Mouse (Mus musculus): Measurements from ENCODE around the gene Tpra1. TPM values are rescaled to one million over a fixed set of nuclear protein-coding genes. Genes with fewer than 3 reads are reported as not detected.
A peak's percentile ranks its signal among the peaks of the same experiment; 100 is the strongest.

Gene Tpra1
- polyA plus RNA-seq, 1 experiment from 2014 or later: 57.2 TPM

- no peak overlapping the region for H3K9ac ChIP-seq (ENCODE audit: low read depth, low read length)
- no peak for ATAC-seq (ENCODE audit: low FRiP score, low TSS enrichment)
- peak overlapping the region; percentile 57 for H3K4me2 ChIP-seq (replicated peaks; ENCODE audit: low read depth, low read length)
- H3K9me3 ChIP-seq (ENCODE audit: control insufficient read depth, low read length): no peaks in the 10 kb centered on the region
- peaks cover 22% of the 10 kb centered on the region for H3K4me1 ChIP-seq (ENCODE audit: control insufficient read depth, insufficient read depth, low read length)
- no peaks in the 10 kb centered on the region for H3K27me3 ChIP-seq (ENCODE audit: control insufficient read depth, insufficient read depth, low read length)
- peaks cover 32% of the 10 kb centered on the region for H3K36me3 ChIP-seq (ENCODE audit: control insufficient read depth, insufficient read depth, low read length)
- no peak overlapping the region; the same call in 1 of the 2 replicates for H3K27ac ChIP-seq (ENCODE audit: low read depth, low read length)
- peak overlapping the region; percentile 58; the same call in 1 of the 2 replicates for H3K4me3 ChIP-seq (ENCODE audit: low read length)
- 60% methylated on average over 4 of the region's 4 CpGs for WGBS
Measured at GRCm38 (mm10) chr6:88899086-88899485, 3.0 kb upstream of the Tpra1 start.

- Histone ChIP-seq H3K9ac (ENCODE audit: low read depth, low read length) (no peak overlapping the region), H3K36me3 (ENCODE audit: control insufficient read depth, insufficient read depth, low read length) (peaks cover 27% of the 10 kb centered on the region), H3K27me3 (ENCODE audit: control insufficient read depth, insufficient read depth, low read length) (no peaks in the 10 kb centered on the region), H3K4me2 (replicated peaks; ENCODE audit: low read depth, low read length) (no peak overlapping the region), H3K4me3 (ENCODE audit: low read length) (no peak overlapping the region), H3K4me1 (ENCODE audit: control insufficient read depth, insufficient read depth, low read length) (peaks cover 24% of the 10 kb centered on the region), H3K27ac (ENCODE audit: low read depth, low read length) (no peak overlapping the region), H3K9me3 (ENCODE audit: control insufficient read depth, low read length) (no peaks in the 10 kb centered on the region)
- ATAC-seq (ENCODE audit: low FRiP score, low TSS enrichment): no peak
- 87% methylated on average over 2 of the region's 2 CpGs for WGBS
Measured at GRCm38 (mm10) chr6:88899628-88900027, 2.4 kb upstream of the Tpra1 start.

GRCm38 (mm10) chr6:88901471-88901870 is 580 bp upstream of the Tpra1 start:
- ATAC-seq (ENCODE audit: low FRiP score, low TSS enrichment): peak; percentile 3; the same call in 1 of the 2 replicates
- H3K4me1 ChIP-seq (ENCODE audit: control insufficient read depth, insufficient read depth, low read length): peaks cover 28% of the 10 kb centered on the region

GRCm38 (mm10) chr6:88903708-88904107 is 1.7 kb downstream of the Tpra1 start:
- Histone ChIP-seq H3K4me3 (ENCODE audit: low read length) (peak overlapping the region; percentile 82; the same call in 1 of the 2 replicates), H3K9ac (ENCODE audit: low read depth, low read length) (peak overlapping the region; percentile 86), H3K27me3 (ENCODE audit: control insufficient read depth, insufficient read depth, low read length) (no peaks in the 10 kb centered on the region), H3K27ac (ENCODE audit: low read depth, low read length) (no peak overlapping the region), H3K9me3 (ENCODE audit: control insufficient read depth, low read length) (no peaks in the 10 kb centered on the region), H3K4me2 (replicated peaks; ENCODE audit: low read depth, low read length) (peak overlapping the region; percentile 75), H3K4me1 (ENCODE audit: control insufficient read depth, insufficient read depth, low read length) (peaks cover 21% of the 10 kb centered on the region), H3K36me3 (ENCODE audit: control insufficient read depth, insufficient read depth, low read length) (peaks cover 2% of the 10 kb centered on the region; the same call in 1 of the 2 replicates)
- ATAC-seq (ENCODE audit: low FRiP score, low TSS enrichment): no peak
- WGBS: 70% methylated on average over 5 of the region's 5 CpGs

More at GRCm38 (mm10) chr6:88901471-88901870, 580 bp upstream of the Tpra1 start:
- Histone ChIP-seq H3K4me3 (ENCODE audit: low read length) (peak overlapping the region; percentile 82), H3K9ac (ENCODE audit: low read depth, low read length) (peak overlapping the region; percentile 50), H3K27ac (ENCODE audit: low read depth, low read length) (peak overlapping the region; percentile 93; the same call in 1 of the 2 replicates), H3K27me3 (ENCODE audit: control insufficient read depth, insufficient read depth, low read length) (no peaks in the 10 kb centered on the region), H3K4me2 (replicated peaks; ENCODE audit: low read depth, low read length) (peak overlapping the region; percentile 86), H3K36me3 (ENCODE audit: control insufficient read depth, insufficient read depth, low read length) (peaks cover 8% of the 10 kb centered on the region; the same call in 1 of the 2 replicates), H3K9me3 (ENCODE audit: control insufficient read depth, low read length) (no peaks in the 10 kb centered on the region)
- 3% methylated on average over 5 of the region's 5 CpGs for WGBS

- WGBS: 85% methylated on average over 4 of the region's 4 CpGs
- Histone ChIP-seq H3K9ac (ENCODE audit: low read depth, low read length) (no peak overlapping the region), H3K27me3 (ENCODE audit: control insufficient read depth, insufficient read depth, low read length) (no peaks in the 10 kb centered on the region), H3K36me3 (ENCODE audit: control insufficient read depth, insufficient read depth, low read length) (peaks cover 4% of the 10 kb centered on the region; the same call in 1 of the 2 replicates), H3K4me3 (ENCODE audit: low read length) (no peak overlapping the region), H3K9me3 (ENCODE audit: control insufficient read depth, low read length) (no peaks in the 10 kb centered on the region), H3K4me2 (replicated peaks; ENCODE audit: low read depth, low read length) (no peak overlapping the region), H3K4me1 (ENCODE audit: control insufficient read depth, insufficient read depth, low read length) (peaks cover 21% of the 10 kb centered on the region), H3K27ac (ENCODE audit: low read depth, low read length) (no peak overlapping the region)
- no peak for ATAC-seq (ENCODE audit: low FRiP score, low TSS enrichment)
Measured at GRCm38 (mm10) chr6:88904456-88904974, 2.5 kb downstream of the Tpra1 start.

GRCm38 (mm10) chr6:88905042-88905441 is 3.0 kb downstream of the Tpra1 start:
- Histone ChIP-seq H3K4me2 (replicated peaks; ENCODE audit: low read depth, low read length) (no peak overlapping the region), H3K9ac (ENCODE audit: low read depth, low read length) (no peak overlapping the region), H3K4me1 (ENCODE audit: control insufficient read depth, insufficient read depth, low read length) (peaks cover 21% of the 10 kb centered on the region), H3K27me3 (ENCODE audit: control insufficient read depth, insufficient read depth, low read length) (no peaks in the 10 kb centered on the region), H3K4me3 (ENCODE audit: low read length) (no peak overlapping the region), H3K9me3 (ENCODE audit: control insufficient read depth, low read length) (no peaks in the 10 kb centered on the region), H3K27ac (ENCODE audit: low read depth, low read length) (no peak overlapping the region), H3K36me3 (ENCODE audit: control insufficient read depth, insufficient read depth, low read length) (peaks cover 9% of the 10 kb centered on the region; the same call in 1 of the 2 replicates)
- WGBS: 78% methylated on average over 7 of the region's 7 CpGs
- no peak for ATAC-seq (ENCODE audit: low FRiP score, low TSS enrichment)

- Histone ChIP-seq H3K4me3 (ENCODE audit: low read length) (no peak overlapping the region), H3K36me3 (ENCODE audit: control insufficient read depth, insufficient read depth, low read length) (peaks cover 17% of the 10 kb centered on the region), H3K27me3 (ENCODE audit: control insufficient read depth, insufficient read depth, low read length) (no peaks in the 10 kb centered on the region), H3K9ac (ENCODE audit: low read depth, low read length) (no peak overlapping the region), H3K4me1 (ENCODE audit: control insufficient read depth, insufficient read depth, low read length) (peaks cover 21% of the 10 kb centered on the region), H3K9me3 (ENCODE audit: control insufficient read depth, low read length) (no peaks in the 10 kb centered on the region), H3K27ac (ENCODE audit: low read depth, low read length) (no peak overlapping the region), H3K4me2 (replicated peaks; ENCODE audit: low read depth, low read length) (peak overlapping the region; percentile 30; the same call in 1 of the 2 replicates)
- WGBS: 15% methylated on average over 16 of the region's 16 CpGs
- 0 out of 2 replicates have a peak, but pooled peaks have one; percentile 8 for ATAC-seq (ENCODE audit: low FRiP score, low TSS enrichment)
Measured at GRCm38 (mm10) chr6:88906369-88907108, 4.5 kb downstream of the Tpra1 start.

- H3K27me3 ChIP-seq (ENCODE audit: control insufficient read depth, insufficient read depth, low read length): no peaks in the 10 kb centered on the region
- no peak overlapping the region for H3K4me3 ChIP-seq (ENCODE audit: low read length)
- no peak overlapping the region for H3K27ac ChIP-seq (ENCODE audit: low read depth, low read length)
- peaks cover 8% of the 10 kb centered on the region; the same call in 1 of the 2 replicates for H3K4me1 ChIP-seq (ENCODE audit: control insufficient read depth, insufficient read depth, low read length)
- H3K9ac ChIP-seq (ENCODE audit: low read depth, low read length): no peak overlapping the region
- 86% methylated on average over 6 of the region's 6 CpGs for WGBS
- H3K36me3 ChIP-seq (ENCODE audit: control insufficient read depth, insufficient read depth, low read length): peaks cover 20% of the 10 kb centered on the region
- no peak for ATAC-seq (ENCODE audit: low FRiP score, low TSS enrichment)
- no peak overlapping the region for H3K4me2 ChIP-seq (replicated peaks; ENCODE audit: low read depth, low read length)
- no peaks in the 10 kb centered on the region for H3K9me3 ChIP-seq (ENCODE audit: control insufficient read depth, low read length)
Measured at GRCm38 (mm10) chr6:88909151-88909550, 7.1 kb downstream of the Tpra1 start.

- Histone ChIP-seq H3K9me3 (ENCODE audit: control insufficient read depth, low read length) (0 out of 2 replicates have a peak, but pooled peaks cover 3% of the 10 kb centered on the region), H3K4me1 (ENCODE audit: control insufficient read depth, insufficient read depth, low read length) (no peaks in the 10 kb centered on the region), H3K27me3 (ENCODE audit: control insufficient read depth, insufficient read depth, low read length) (no peaks in the 10 kb centered on the region), H3K4me2 (replicated peaks; ENCODE audit: low read depth, low read length) (no peak overlapping the region), H3K9ac (ENCODE audit: low read depth, low read length) (no peak overlapping the region), H3K36me3 (ENCODE audit: control insufficient read depth, insufficient read depth, low read length) (peaks cover 18% of the 10 kb centered on the region), H3K4me3 (ENCODE audit: low read length) (no peak overlapping the region), H3K27ac (ENCODE audit: low read depth, low read length) (no peak overlapping the region)
- no peak for ATAC-seq (ENCODE audit: low FRiP score, low TSS enrichment)
- 91% methylated on average over 4 of the region's 4 CpGs for WGBS
Measured at GRCm38 (mm10) chr6:88913022-88913421, 11.0 kb downstream of the Tpra1 start.
